Mouse (Mus musculus) brain, embryonic 14.5 days (tissue): ENCODE data around the gene Vopp1.

ENCODE experiments used
- CTCF ChIP-seq: fragments of 200-500 bp; IDR thresholded peaks from 2 replicates; pipeline ENCODE4 v1.5.1; 2012; ENCODE audit warnings: inconsistent platforms, mild to moderate bottlenecking, moderate library complexity, borderline replicate concordance; ENCODE audit not compliant: insufficient read depth, insufficient read length; ENCODE audit errors: extremely low read depth
- POLR2A ChIP-seq: fragments of 200-500 bp; IDR thresholded peaks from 2 replicates; pipeline ENCODE4 v1.6.1; 2012; ENCODE audit warnings: mild to moderate bottlenecking, inconsistent platforms, borderline replicate concordance; ENCODE audit not compliant: poor library complexity, insufficient read depth, insufficient read length, severe bottlenecking; ENCODE audit errors: extremely low read depth

- TF ChIP-seq CTCF = no peak
- TF ChIP-seq POLR2A = no peak
Measured at GRCm38 (mm10) chr6:57703703-57704102, 121.3 kb downstream of the Vopp1 start.
